Mouse (Mus musculus): ENCODE results near the gene Rac1.

GRCm38 (mm10) chr5:143572195-143572594 lies 44.4 kb upstream of the Rac1 start:
- TF ChIP-seq CTCF (IDR thresholded peaks at IDR 0.05; ENCODE audit: control insufficient read depth, insufficient read depth, insufficient replicate concordance, low read depth, low read length) (no peak), POLR2A (IDR thresholded peaks at IDR 0.05; ENCODE audit: control insufficient read depth, low read depth, low read length) (no peak)
